Mouse (Mus musculus): ENCODE measurements around the gene Ndel1. TPM values are rescaled to one million over a fixed set of nuclear protein-coding genes. Genes with fewer than 3 reads are reported as not detected.
A peak's percentile ranks its signal among the peaks of the same experiment; 100 is the strongest.

Gene Ndel1
- 10 to 100 TPM; 30.8 to 36.0 (median 32.1) TPM for polyA plus RNA-seq (2017; shearing (Covaris generic))

DNA sequence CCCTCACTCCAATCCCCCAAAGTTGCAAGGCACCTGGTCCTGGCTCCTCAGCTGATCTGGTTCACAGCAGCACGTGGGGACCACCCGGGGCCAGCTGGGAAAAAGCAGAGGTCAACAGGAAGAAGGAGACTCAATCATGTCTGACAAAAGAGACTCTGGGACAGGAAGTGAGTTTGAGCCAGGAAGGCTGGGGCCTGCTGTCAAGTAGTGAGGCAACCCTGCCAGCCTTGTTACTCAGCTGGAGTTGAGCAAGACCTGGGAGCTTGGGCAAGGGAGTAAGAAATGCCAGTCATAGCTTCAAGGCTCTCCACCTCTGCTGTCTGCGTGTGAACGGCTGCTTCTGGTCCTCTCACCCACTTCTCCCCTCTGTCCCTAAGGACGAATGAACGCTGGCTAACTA lies at the start of gene Ndel1:
TSS of gene Ndel1 (minus strand) at position 111 of the 400 bp plus-strand sequence.
- no peak for ATAC-seq

DNA sequence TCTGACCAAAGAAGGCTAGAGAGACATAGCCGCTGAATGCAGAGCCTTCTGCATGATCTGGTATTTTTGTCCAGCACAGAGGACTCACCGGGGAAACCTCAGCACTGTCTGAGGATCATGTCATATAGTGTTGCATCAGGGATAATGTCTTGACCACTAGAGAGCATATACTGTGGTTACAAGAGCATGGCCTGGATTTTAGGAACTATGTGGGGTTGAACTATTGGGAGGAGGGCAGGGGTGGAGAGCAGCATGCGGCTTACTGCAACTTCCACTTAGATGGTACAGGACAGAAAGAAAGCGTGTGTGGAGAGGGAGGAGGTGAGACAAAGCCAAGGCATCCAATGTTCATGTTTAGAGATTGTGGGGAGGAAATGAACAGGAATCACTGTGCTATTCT lies 42.9 kb upstream of the Ndel1 start:
- ATAC-seq = no peak

DNA sequence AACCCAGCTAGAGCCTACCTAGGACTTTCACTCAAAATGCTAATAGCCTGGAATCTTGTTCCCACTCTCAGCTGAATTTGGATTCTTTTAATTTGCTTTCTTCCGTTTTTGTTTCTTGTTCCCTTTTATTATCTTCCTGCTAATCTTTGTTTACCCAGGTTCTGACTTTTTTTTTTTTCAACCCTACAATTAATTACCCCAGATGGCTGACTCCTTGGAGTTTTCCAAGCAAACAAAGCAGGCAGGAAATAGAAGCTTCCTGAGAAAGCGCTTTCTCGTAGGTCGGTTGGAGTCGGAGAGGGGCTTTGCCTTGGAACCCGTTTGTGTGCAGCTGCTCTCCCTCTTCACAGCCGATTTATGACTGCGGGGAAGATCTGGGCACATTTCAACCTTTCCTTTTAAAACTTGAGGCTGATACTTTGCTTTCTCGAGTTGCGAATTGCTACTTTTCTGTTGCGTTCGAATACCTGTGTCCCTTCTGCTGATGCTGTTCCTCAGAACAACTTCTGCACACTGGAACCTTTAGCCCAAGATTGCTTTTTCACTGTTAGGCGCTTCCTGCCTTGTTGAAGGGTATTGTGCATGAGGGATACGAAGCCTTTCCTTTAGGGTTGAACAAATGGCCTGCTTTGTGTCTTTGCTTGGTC lies 40.0 kb upstream of the Ndel1 start:
- ATAC-seq = no peak

DNA sequence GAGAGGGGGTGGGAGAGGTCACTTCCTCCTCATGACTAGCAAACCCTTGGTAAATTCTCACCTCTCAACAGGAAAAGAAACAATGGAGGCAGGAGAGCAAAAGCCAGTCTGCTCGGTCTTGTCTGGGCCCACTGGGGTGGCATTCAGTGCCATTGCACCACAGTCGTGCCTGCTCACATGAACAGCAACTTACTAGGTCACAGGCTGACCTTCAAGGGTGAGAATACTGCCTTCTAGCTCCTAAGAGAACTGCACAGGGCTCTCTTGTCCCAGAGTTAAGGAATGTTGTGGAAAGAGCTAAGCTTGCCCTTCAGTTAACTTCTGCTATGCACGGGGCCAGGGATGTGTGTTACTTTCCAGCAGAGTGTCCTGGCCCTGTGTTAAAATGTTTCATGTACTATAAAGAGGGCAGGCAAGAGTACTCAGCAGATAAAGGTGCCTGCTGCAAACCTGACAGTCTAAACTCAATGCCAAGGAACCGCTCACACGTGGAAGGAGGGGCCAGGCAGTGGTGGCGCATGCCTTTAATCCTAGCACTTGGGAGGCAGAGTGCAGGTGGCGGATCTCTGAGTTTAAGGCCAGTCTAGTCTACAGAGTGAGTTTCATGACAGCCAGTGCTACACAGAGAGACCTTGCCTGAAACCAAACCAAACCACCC lies 37.3 kb upstream of the Ndel1 start:
- ATAC-seq = no peak

DNA sequence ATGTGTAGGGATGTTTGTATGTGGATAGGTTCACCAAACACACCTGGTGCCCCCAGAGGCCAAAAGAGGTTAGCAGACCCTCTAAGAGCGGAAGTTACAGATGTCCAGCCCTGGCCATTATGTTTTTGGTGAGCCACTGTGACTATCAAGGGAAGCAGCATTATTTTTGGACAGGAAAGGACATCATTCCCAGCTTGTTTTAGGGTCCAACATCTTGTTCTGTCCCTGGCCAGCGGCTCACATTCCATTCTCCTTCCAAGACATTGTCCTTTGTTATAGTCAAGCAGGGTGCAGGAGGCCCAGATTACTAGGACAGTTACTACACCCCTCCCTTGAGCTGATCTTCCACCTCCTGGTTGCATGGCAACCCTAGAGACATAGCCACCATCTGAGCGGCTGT lies 35.6 kb upstream of the Ndel1 start:
- ATAC-seq = no peak

DNA sequence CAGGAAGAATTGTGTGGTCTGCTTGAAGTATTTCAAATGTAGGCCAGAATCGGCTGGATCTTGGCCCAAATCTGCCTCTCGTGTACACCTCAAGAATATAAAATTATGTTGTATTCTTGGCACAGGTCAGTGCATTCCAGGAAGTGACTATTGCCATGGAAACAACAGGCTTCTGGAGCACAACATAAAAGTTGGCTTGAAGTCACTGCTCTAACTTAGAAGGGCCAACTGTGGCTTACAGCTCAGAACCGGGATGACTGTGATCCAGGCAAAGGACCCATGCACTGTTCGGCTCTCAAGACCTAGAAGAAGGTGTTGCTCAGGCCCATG lies 34.8 kb upstream of the Ndel1 start:
- ATAC-seq = no peak

DNA sequence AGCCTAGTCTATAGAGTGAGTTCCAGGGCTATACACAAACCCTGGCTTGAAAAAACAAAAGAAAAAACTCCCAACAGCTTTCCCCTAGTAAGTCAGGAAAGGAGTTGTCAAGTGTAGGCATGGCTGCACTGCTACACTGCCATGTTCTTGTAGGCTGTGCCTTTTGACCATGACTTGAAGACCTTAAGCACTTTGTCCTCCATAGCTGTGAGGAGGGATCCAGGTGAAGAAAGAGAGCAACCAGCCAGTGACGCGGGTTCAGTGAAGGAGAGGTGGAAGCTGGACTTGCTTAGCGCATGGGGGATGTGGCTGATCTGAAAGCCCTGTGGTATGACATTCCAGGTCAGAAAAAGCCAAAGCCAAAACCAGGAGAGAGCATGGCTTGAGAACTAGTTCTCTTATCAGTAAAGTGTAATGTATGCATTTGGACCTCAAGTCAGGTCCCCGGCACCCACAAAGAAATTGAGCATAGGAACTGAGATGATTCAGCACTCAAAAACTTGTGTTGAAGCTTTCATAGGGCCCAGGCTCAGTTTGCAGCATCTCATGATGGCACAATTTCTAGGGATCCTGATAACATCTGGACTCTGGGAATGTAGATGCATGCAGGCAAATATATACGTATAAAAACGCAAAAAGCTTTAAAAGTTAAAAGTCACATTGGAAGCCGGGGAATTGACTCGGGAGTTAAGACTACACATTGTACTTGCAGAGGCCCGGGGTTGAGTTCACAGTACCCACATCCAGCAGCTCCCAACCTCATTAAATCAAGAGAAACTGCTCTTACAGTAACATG lies 34.2 kb upstream of the Ndel1 start:
- no peak for ATAC-seq

DNA sequence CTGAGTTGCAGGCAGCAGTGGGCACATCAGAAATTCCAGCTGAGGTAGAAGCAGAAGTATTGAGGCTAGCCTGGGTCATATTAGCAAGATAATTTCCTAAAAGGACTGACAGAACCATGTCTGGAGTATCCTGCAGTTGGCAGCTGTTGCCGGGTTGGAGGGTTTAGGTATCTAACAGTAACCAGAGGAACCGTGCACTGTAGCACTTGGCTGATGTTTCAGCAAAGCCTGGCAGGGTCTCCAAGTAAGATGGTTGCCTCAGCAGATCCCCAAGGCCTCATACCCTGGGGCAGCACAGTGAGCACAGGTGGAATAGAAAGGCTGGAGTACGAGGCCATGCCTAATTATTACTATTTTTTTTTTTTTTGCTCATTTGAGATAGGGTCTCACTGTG lies 33.5 kb upstream of the Ndel1 start:
- ATAC-seq = no peak

DNA sequence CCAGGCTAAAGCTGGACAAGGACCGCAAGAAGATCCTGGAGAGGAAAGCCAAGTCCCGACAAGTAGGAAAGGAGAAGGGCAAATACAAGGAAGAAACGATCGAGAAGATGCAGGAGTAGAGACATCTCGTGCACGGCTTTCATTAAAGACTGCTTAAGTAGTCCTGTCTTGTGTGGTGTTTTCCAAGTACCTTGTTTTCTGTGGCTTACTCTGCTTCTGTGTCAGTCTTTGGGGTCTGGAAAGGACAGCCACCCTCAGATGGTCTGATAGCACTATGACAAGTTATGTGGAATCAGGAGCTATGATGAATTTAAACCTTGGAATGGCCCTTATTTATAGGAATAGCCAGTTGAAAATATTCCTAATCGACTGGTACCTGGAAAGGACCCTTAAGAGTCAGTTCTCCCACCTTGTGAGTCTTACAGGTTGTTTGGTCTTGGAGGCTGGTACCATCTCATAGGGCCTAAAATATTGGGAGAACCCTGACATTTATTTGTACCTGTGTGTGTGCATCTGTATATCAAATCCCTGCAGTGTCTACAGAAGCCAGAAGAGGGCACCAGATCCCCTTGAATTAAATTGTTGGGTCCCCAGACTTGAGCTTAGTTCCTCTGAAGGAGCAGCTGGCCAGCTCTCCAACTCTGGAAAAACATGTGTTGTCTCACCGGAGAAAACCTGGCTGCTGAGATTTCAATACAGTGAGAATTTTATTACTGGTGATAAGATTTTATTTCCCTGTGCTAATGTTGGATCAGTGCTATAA lies 32.9 kb upstream of the Ndel1 start:
- no peak for ATAC-seq

DNA sequence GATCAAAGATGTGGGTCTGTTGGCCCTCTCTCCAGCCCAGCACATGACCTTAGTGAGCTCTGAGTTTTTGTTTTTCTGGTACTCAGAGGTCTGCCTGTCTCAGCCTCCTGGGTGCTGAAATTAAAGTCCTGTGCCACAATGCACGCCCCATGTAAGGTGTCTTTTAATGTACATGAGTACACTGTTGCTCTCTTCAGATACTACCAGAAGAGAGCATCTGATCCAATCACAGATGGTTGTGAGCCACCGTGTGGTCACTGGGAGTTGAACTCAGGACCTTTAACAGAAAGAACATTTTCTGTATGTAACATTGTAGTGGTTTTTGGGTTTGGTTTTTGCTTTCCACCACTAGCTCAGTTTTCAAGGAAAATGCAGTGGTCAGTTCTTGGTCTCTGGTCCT lies 32.1 kb upstream of the Ndel1 start:
- no peak for ATAC-seq

DNA sequence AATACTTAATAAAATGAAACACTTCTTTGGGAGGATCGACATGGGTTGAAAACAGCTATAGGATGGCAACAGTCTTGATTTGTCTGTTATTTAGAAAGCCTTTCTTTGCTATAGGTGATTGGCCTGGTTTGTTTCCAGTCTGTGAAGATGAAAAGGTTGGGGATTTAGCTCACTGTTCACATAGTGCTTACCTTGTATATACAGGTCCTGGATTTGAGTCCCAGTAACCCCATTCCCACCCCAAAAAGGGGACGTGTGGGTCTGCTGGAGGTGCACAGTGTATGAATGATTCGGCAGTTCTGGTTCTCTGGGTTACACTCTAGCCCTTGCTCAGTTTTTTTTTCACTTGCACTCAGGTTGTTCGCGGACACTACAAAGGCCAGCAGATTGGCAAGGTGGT lies 31.2 kb upstream of the Ndel1 start:
- no peak for ATAC-seq

DNA sequence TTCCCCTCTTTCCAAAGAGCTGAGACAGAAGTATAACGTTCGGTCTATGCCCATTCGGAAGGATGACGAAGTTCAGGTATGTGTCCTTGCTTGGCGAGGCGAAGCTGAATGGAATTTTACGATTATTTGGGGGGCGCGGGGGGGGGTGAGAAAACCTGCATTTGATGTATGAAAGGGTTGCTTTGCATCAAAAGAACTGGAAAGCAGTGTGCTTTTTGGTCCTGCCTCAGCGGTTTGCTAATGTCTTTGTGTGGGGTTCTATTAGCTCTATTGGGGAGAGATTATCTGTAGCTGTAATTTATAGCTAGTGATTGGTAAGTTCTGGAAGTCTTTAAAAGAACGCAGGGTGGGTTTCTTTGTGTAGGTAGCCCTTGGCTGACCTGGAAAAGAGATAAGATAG lies 30.7 kb upstream of the Ndel1 start:
- ATAC-seq = no peak

DNA sequence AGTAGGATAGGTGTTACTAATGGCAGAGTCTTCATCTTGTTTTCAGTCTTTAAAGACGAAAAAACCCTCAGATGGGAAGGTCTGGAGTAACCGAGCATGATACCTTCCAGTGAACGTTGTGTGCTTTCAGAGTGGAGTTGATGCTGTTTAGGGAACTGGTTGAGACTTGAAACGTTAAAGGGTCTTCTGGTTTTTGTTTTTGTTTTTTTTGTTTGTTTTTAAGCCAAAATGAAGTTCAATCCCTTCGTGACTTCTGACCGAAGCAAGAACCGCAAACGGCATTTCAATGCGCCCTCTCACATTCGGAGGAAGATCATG lies 30.3 kb upstream of the Ndel1 start:
- ATAC-seq = no peak

DNA sequence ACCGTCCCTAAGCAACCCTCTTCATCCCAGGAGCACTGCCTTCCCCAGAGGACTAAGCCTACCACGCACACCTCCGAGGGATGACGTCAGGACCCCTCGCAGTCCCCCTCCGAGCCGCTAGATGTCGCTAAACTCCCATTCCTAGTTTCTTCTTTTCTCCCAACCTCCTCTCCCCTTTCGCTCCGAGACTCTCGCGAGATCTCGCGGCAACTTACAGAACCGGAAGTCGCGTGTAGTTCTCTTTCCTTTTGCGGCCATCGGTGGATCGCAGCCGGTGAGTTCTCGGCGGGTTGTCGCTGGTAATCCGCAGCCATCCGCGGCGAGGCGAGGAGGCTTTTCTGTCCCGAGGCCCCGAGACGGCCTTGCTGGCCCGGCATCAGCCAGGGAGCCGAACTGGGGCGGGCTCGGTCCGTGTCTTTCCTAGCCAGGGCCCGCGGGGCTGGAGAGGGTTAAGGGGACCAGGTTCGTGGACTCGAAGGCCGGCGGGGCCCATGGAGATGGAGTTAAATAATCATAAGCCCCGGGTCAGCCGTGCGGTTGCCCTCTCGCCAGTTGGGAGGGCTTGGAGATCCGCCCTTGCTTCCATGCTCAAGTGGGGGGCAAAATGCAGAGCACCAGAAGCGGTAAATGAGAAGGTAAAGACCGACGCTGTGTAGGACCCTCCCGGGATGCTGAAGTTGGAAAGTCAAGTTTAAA lies 29.8 kb upstream of the Ndel1 start, which contains the start of gene Rpl26:
TSS of gene Rpl26 (plus strand) at position 233 of the 696 bp plus-strand sequence.
- peak; percentile 92 for ATAC-seq

DNA sequence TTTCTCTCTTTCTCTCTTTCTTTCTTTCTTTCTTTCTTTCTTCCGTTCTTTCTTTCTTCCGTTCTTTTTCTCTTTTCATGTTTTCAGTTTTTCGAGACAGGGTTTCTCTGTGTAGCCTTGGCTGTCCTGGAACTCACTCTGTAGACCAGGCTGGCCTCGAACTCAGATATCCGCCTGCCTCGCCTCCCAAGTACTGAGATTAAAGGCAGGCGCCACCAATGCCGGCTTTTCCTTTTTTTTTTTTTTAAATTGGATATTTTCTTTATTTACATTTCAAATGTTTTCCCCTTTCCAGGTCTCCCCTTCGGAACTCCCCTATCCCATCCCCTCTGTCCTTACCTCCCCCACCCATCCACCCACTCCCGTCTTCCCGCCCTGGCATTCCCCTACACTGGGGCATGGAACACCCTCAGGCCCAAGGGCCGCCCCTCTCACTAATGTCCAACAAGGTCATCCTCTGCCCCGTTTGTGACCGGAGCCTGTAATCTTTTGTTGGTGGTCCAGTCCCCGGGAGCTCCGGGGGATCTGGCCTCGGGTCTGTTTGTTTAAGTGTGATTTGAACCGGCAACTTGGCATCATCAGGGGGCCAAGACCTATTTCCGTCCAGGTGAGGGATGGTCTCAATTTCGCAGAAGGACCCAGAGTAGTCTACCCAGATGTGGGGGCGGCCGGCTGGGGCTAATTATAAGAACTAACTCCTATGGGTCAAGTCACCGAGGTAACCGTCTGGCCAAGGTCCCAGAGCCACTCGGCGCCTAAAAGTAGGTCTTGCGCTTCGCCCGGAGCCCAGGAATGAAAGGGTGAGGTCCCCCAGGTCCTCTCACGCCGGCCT lies 29.1 kb upstream of the Ndel1 start:
- no peak for ATAC-seq

DNA sequence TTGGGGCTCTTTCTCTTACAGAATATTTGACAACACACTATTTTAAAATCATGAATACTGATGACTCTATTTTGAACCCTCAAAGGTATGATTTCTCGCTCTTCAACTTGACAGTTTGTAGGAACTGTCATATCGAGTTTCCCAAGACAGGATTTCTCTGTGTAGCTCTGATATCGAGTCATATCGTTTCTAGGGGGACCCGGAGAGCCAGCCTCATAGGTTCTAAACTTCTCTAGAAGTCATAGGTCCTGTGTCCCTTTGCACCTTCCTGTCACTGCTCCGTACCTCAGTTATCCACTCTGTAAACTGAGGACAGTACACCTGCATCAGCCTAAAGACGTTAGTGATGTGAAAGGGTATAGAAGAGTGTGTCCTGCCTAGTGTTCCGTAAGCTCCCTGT lies 28.2 kb upstream of the Ndel1 start:
- no peak for ATAC-seq

DNA sequence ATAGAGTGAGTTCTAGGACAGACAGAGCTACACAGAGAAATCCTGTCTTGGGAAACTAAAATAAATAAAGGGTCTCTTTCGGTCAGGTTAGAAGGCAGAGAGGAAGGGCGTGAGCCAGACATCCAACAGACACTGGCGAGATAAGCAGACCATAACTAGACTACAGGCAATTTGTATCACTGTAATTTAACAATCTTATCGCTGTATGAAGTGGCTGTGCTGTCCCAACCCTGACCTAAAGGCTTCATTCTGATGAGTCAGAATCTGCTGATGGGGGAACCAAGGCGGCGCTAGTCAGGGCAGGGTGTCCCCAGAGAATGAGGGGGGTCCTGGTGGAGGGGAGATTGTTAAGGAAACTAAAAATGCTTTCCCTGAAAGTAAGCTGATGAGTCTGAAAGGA lies 27.1 kb upstream of the Ndel1 start:
- no peak for ATAC-seq

DNA sequence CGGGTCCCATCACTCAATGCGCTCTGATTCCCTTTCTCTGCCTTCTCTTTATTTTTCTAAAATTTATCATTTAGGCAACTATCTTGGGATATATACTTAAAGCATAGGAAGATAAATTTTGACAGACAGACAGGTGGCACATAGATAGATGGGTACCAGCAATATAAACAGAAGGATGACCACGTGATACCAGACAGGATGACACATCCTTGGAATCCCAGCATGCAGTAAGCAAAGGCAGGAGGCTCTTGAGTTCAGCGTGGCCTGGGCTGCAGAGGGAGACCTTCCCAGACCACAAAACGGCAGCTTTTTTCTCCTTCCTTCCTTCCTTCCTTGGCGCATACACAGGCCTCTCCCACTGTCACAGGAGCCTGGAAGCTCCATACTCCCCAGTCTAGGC lies 26.2 kb upstream of the Ndel1 start:
- no peak for ATAC-seq

DNA sequence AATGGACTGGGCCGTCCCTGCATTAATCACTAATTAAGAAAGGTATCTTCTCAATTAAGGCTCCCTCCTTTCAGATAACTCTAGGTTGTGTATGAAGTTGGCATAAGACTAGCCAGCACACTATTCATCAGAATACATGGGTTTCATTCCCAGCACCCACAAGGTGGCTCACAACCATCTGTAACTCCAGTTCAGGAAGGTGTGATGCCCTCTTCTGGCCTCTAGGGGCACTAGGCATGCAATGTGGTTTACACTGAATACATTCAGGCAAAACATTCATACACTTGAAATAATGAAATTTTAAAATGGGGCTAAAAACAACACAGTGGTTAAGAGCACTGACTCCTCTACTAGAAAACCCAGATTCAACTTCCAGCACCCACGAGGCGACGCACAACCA lies 25.5 kb upstream of the Ndel1 start:
- peak; percentile 49 for ATAC-seq

DNA sequence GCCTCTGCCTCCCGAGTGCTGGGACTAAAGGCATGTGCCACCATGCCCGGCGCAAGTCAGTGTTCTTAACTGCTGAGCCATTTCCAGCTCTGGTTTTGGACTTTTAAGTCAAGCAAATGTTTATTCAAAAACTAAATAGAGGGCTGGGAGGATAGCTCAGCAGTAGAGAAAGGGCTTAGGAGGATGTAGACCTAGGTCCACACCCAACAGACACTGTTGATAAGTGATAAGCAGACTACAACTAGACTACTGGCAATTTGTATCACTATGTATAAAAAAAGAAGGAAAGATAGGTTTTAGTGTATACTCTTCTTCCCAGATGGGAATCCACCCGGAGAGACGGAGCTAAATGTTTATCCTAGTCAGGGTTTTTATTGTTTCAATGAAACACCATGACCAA lies 24.6 kb upstream of the Ndel1 start:
- no peak for ATAC-seq

DNA sequence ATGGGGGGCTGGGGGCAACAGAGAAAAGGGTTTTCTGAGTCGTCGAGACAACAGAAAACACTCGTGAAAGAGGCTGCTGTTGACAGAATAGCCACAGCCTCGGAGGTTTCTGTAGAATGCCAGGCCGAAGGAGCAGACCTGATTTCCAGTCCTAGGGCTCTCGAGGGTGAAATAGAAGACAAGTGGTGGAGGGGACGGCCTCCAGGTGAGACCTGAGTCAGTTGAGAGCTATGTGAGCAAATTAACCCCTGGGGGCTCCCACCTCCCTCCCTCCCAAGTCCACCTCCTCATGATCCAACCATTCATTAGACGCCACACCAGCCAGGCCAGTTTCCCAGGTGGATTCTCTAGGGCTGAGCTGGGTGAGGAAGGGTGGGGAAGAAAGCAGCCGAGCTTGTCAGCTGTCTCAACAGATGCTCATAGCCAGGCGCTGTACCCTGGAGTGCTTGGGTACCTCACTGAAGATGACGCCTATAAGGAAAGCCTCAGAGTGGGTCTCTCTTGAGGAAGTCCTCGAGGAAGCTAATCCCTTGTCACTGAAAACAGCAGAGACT lies 22.3 kb upstream of the Ndel1 start:
- ATAC-seq = no peak
